Mouse (Mus musculus) olfactory bulb, adult 2 months (tissue): Measurements from ENCODE around the gene Dip2c.

ENCODE experiments used
- CTCF ChIP-seq: fragments of 200-500 bp; IDR thresholded peaks from 2 replicates; pipeline ENCODE4 v1.5.1; 2012; ENCODE audit warnings: low read depth, mild to moderate bottlenecking, low read length, moderate library complexity; ENCODE audit not compliant: insufficient read depth
- POLR2A ChIP-seq: fragments of 200-500 bp; IDR thresholded peaks from 2 replicates; pipeline ENCODE4 v1.6.1; 2012; ENCODE audit warnings: mild to moderate bottlenecking, low read depth, low read length, moderate library complexity; ENCODE audit not compliant: insufficient read depth

DNA sequence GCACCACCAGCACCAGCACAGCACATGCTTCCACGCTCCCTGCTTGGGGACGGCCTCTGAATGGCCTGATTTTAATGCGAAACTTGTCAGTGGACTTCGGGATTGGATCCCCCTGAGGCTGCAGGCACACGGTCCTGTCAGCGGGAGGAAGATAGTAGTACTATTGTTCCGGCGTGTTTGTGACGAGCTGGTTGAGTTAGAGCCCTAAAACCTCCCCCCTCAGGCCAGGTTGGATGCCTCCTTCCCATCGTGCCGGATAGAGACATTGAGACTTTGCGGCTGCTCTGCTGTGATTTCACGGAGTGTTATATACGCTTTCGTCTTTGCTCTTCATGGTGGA is 1.3 kb downstream of the Dip2c start:
- TF ChIP-seq CTCF (no peak), POLR2A (no peak)
